Mouse (Mus musculus) T-helper 1 cell (primary cell): Measurements from ENCODE around the gene Zfp764.
"Not testable (repeated sequence)": the region's sequence is repeated elsewhere in the genome, so short reads cannot be mapped to it uniquely, and the experiment has no call there.

Experiments
- in situ Hi-C: fragments of 300-600 bp; cut with MboI, MseI; formaldehyde crosslinking; loops from one replicate; pipeline ENCODE4 v1.15.1; 2025; ENCODE audit warnings: high pct_unique_total_duplicates

Zfp764 gene

DNA sequence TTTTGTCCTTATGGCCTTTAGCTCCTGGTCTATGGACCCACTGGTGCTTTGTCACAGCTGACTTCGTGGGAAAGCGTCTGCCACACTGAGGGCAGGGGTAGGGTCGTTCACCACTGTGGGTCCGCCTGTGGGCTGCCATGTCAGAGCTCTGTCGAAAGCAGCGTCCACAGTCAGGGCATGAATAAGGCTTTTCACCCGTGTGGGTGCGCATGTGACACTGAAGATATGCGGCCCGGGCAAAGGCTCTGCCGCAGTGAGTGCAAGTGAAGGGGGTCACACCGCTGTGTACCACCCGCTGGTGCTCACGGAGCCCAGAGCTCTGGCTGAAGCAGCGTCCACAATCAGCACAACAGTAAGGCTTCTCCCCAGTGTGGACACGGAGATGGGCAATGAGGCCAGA is 15.1 kb downstream of the Zfp764 start:
- in situ Hi-C loops = no loop called here

DNA sequence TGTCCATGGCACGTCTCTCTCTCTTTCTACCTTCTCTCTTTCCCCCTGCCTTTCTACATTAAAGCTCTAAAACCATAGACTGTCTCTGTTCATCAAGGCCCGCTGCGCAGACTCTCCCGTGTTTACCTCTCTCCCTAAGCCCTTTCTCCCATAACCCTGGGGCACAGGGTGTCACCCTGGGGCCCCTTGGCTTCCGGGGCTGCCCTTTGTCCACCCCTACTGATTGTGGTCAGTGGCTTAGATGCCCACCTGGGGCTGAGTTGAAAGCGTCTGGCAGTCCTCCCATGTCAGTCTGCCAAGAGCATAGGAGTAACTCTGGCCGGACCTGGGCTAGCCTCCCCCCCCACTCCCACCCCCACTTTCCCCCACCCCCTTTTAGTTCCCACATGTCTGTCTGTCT is 16.3 kb downstream of the Zfp764 start:
- in situ Hi-C loops = no loop called here

DNA sequence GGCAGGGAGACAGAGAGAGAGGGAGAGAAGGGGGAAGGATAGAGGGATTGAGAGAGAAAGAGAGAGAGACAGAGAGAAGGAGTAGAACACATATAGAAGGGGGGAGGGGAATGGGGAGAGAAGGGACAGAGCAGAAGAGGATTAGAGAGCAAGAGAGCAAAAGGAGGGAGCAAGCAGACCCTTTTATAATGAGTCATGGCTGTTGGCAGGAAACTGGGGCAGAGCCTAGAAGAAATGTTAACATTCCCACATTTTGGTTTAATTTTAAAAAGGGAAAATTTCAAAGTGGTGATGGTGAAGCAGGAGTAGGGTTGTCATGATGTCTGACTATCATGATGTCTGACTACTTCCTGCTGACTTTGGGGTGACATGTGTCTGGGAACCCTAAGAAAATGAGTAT is 18.4 kb downstream of the Zfp764 start:
- in situ Hi-C loops = not testable (repeated sequence)

DNA sequence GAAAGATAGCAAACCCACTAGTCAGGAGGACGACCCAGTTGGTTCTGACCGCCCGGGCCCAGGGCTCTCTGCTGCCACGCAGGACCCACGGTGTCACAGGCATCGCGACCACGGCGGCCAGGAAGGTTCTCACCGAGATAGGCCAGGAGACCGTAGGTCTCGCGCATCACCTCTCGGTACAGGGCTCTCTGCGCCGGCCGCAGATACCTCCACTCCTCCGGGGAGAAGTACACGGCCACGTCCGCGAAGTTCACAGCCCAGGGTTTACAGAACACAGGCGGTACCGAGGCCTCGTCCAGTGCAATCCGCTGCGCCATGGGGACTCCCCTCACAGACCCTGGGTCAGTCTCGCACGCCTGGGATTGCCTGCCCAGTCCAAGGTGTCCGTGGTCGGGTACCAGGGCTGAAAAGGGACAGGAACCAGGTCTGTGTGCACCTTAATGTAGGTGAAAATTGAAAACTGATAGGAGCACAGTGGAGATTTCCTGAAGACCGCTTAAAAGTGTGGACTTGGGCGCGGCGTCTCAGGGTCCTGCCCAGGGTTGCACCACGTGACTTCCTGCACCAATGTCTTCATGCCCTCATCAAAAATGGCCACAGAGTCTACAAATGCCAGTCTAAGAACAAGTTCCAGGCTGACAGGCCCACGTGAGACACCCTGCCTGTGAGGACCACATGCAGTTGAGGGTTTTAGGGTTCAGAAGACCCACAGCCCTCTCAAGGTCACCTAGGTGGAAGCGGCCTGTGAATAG is 19.8 kb downstream of the Zfp764 start, which contains the start of gene 9130019O22Rik:
TSS of gene 9130019O22Rik (minus strand) at position 526 of the 752 bp plus-strand sequence.
- in situ Hi-C loops = no loop called here

DNA sequence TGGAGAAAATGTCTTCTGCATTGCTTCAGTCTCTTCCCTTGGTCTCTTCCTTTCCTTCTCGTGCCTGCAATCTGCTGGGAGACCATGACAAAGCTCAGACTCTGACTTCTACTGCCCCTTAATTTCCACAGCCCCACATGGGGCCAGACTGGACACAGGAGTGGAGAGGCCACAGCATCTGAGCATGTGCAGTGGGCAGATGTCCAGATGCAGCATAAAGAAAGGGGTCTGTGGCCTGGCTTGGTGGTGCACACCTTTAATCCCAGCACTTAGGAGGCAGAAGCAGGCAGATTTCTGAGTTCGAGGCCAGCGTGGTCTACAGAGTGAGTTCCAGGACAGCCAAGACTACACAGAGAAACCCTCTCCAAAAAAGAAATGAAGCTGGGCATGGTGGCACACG is 21.1 kb downstream of the Zfp764 start:
- in situ Hi-C loops = not testable (repeated sequence)

DNA sequence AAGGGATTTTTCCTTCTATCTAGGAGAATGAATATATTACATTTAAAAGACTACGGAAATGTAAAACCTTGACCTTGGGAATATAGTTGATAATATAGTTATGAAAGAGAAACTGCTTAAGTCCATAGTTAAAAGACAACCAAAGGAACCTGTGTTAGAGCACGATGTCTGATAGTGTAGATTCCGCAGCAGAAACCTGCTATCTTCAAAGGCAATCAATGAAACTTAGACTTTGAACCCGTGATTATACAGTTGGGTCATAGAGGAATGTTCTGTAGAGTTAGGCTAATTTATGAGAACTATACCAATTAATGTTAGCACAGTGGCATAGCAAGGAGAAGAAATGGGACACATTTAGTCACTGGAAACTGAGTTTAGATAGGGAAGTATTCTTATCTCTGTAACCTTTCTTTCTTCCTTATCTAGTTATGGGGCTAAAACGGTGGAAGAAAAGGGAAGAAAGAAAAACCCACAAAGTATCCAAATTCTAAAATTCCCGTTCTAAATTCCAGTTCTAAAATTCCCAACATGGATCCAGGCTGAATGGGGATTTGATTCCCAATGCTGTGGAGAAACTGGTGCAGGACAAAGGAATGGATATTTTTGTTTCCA is 28.2 kb downstream of the Zfp764 start:
- in situ Hi-C loops = no loop called here

DNA sequence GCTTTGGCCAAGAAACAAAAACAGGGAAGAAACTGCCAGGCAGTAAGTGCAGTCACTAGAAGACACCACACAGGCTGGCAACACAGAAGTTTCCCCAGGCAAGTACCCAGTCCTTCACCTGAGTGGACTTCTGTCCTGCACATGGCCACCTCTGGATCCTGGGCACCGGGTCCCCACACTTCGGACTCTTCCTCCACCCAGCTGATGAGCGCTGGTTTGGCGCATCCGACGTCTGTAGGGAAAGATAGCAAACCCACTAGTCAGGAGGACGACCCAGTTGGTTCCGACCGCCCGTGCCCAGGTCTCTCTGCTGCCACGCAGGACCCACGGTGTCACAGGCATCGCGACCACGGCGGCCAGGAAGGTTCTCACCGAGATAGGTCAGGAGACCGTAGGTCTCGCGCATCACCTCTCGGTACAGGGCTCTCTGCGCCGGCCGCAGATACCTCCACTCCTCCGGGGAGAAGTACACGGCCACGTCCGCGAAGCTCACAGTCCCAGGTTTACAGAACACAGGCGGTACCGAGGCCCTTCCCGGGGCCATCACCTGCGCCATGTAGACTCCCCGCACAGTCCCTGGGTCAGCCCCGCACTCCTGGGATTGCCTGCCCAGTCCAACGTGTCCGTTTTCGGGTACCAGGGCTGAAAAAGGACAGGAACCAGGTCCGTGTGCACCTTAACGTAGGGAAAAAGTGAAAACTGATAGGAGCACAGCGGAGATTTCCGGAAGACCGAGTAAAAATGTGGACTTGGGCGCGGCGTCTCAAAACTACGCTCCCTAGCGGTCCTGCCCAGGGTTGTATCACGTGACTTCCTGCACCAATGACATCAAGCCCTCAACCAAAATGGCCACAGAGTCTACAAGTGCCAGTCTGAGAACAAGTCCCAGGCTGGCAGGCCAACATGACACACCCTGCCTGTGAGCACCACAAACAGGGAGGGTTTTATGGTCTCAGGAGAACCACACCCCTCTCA is 31.1 kb downstream of the Zfp764 start, which contains the start of gene Zfp747:
TSS of gene Zfp747 (minus strand) at position 780 of the 975 bp plus-strand sequence.
- in situ Hi-C loops = not testable (repeated sequence)

DNA sequence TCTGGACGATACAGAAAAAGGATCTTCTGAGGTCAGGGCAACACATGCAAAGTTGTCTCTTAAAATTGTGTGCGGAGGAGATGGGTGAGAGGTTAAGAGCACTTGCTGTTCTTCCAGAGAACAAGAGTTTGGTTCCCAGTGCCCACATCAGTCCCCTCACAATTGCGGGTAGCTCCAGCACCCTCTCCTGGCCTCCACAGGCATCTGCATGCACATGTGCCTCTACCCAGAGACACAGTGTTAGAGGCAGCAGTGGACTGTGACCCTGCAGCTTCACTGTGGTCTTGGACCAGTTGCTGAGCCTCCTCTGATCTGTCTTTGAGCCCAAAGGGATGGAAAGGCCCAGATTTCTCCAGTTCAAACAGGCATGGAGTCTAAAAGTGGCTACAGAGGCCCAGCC is 34.8 kb downstream of the Zfp764 start:
- in situ Hi-C loops = not testable (repeated sequence)

DNA sequence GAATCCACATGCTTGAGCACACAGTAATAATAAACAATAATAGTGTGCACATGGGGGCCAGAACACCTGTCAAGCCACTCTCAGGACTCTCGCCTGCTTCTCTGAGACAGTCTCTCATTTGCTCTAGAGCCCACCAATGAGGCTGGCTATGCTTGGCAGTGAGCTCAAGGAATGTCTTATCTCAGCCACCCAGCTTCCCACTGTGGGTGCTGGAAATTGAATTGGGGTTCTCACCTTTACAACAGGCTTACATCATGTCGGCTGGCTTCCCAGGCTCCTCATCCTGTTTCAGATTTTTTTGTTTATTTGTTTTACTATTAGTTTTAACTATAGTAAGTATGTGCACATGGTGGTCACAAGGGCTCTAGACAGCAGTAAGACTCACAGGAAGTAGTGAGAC is 35.4 kb downstream of the Zfp764 start:
- in situ Hi-C loops = no loop called here

DNA sequence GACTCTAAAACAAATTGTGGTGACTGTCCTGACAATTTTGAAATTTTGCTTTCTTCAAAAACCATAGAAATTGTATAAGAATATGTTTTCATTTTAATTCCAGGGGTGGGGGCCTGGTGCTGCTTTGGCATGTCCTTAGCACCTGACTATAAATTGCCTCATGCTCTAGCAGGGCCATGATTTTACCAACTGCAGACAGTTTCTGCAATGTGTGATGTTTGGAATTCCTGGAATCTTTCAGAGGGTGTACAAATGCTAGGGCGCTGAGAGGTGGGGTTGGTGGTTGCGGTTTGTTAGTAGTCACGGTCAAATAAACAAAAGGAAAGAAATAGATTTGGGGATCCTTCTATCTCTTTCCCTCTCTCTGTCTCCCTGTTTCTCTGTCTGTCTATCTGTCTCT is 40.4 kb downstream of the Zfp764 start:
- in situ Hi-C loops = no loop called here

DNA sequence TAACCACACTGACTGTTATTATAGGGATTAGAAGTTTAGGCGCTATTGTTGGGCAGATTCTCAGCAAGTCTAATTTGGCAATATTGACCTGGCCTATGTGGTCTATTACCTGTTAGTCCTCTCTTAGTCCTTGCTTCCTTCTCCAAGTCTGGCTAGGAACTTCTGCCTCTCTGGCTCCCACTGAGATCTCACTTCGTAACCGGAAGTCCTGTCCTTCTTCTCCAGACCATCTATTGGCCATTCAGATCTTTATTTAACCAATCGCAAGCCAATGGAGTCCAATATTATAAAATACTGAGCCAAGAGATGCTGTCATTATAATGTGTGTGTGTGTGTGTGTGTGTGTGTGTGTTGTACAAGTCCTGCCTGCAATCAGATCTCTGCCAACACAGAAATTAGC is 42.5 kb downstream of the Zfp764 start:
- in situ Hi-C loops = no loop called here

DNA sequence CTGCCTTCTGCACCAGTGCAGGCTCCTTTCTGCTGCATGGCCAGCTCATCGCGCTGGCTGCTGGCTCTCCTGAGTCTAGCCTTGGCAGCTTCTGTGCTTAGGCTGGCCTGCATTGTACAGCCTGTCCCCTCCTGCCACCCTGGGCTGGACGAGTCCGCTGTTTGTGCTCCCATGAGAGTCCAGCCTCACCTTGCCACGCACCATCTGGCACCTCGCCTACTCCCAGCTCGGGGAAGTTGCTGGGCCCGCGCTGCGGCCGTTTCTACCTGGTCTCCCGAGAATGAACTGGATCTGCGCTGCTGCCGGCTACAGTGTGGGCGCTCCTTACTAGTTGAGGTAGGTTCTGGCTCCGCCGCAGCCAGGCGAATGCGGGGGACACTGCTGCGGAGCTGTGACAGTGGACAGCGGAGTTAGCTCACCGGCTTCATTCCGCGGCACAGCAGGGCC is 43.1 kb downstream of the Zfp764 start:
- in situ Hi-C loops = no loop called here

DNA sequence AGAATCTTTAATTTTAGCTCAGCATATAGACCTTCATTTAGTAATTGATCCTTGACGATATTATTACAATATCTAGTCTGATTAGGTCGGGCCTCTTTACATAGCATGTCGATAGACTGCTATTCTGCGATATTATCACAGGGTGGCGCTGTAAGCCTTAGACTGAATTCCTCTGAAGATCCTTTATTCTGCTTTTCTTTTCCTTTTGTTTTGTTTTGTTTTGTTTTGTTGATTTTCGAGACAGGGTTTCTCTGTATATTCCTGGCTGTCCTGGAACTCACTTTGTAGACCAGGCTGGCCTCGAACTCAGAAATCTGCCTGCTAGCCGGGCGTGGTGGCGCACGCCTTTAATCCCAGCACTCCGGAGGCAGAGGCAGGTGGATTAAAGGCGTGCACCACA is 44.2 kb downstream of the Zfp764 start:
- in situ Hi-C loops = not testable (repeated sequence)

DNA sequence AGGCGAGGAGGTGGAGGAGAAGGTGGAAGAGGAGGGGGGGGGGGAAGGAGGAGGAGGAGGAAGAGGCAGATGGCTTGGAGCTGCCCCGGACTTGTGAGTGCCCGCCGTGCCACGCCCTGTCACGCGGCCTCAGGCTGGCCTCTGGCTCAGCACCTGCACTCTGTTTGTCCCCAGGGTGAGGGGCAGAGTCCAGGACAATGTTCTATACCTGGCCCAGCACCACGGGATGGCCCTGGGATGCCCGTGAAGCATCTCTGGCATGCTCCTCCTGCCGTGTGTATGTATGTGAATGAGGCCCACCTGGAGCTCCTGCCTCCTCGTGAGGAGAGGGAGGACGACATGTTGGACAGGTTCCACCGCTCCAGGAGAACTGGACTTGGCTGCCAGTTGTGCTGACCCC is 45.2 kb downstream of the Zfp764 start:
- in situ Hi-C loops = no loop called here

DNA sequence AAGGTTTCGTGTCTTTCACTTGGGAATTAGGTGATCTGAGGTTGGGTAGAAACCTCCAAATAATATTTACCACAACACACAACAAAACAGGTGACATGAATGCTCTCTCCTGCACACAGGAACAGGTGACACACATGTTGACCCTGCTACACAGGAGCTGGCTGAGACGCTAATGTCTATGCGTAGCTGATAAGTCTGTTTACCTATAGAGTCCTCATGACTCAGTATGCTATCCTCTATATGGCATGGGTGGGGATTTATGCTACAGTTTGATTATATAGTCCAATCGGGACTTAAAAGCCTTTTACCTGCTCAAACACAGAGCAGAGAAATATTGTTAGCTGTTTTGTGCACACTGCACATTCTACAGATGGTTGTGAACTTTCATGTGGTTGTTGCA is 46.4 kb downstream of the Zfp764 start:
- in situ Hi-C loops = no loop called here

DNA sequence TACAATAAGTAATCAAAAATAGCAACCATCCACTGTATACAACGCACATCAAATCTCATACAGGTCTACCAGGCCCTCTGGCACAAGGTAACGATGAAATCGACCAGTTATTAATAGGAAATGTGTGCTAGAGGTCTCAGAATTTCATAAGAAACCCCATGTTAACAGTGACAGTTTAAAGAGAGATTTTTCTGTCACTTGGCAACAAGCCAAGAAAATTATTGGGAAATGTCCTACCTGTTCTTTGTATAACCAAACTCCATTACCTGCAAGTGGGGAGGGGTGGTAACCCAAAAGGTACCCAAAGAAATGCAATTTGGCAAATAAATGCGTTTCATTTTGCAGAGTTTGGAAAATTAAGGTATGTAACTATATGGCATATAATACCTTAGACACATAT is 48.1 kb downstream of the Zfp764 start:
- in situ Hi-C loops = no loop called here

DNA sequence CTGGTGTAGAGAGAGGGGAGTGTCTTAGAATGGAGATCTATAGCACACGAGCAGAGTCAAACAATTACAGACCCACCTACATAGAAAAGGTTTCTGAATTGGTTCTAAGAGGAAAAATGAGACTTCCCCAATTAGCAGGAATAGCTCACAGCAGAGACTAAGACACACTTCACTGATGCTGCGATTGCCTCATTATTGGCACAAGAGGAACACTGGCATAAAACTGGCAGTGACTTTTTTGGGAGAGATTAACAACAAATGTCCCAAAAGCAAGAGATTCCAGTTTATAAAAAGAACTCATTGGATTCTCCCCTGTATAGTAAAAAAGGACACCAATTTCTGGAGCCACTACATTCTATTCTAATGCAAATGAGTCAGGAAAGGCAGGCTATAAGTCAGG is 48.8 kb downstream of the Zfp764 start:
- in situ Hi-C loops = no loop called here

DNA sequence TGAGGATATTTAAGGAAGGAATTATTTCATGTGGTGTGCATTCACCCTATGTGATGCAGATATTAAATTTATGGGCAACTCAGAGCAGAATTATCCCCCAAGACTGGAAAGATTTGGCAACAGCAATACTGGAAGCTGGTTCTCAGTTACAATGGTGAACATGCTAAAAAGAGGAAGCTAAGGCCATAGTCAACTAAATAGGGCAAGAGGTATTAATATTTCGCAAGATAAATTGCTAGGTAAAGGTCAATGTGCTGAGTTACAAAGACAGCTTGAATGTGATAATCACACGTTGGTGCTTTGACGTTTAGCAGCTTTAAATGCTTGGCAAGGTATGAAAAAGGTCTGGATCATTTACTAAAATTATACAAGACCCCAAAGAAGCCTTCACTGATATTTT is 50.8 kb downstream of the Zfp764 start:
- in situ Hi-C loops = no loop called here
